Mouse (Mus musculus) kidney, postnatal 25 days (tissue): ENCODE measurements at regions not wholly inside any gene's neighbourhood (a gene's known extent, or its start where the extent isn't known, plus 50 kb on each side); places are given as distances from the start of the nearest gene placed in this dataset.

ENCODE experiments used
- DNase-seq, 2 experiments: peaks; one replicate each; pipeline ENCODE4 v3.0.0; 2021; ENCODE audit warnings: mixed read lengths in 2 of 2

GRCm38 (mm10) chr11:117036977-117037376 is 78.0 kb upstream of the Sec14l1 start:
- DNase-seq: no peak

GRCm38 (mm10) chr11:117038282-117039106 is 76.5 kb upstream of the Sec14l1 start:
- peak in 1 of 2 experiments; percentile 30 for DNase-seq

- no peak for DNase-seq
These were observed 74.1 kb upstream of the Sec14l1 start for GRCm38 (mm10) chr11:117040829-117041228.

- peak; percentile 71 to 78 for DNase-seq
These were observed 72.6 kb upstream of the Sec14l1 start for GRCm38 (mm10) chr11:117042336-117042735.

- peak; percentile 73 to 83 for DNase-seq
These were observed 71.4 kb upstream of the Sec14l1 start for GRCm38 (mm10) chr11:117043524-117043923.

- no peak for DNase-seq
These were observed 70.2 kb upstream of the Sec14l1 start for GRCm38 (mm10) chr11:117044731-117045130.

- DNase-seq: no peak
These were observed 68.3 kb upstream of the Sec14l1 start for GRCm38 (mm10) chr11:117046636-117047035.

GRCm38 (mm10) chr11:117047172-117047950 is 67.6 kb upstream of the Sec14l1 start:
- DNase-seq: peak; percentile 52 to 62

- DNase-seq: no peak
These were observed 66.1 kb upstream of the Sec14l1 start for GRCm38 (mm10) chr11:117048911-117049310.

- no peak for DNase-seq
These were observed 64.2 kb upstream of the Sec14l1 start for GRCm38 (mm10) chr11:117050788-117051187.

GRCm38 (mm10) chr11:117056958-117057357 is 58.0 kb upstream of the Sec14l1 start:
- peak; percentile 50 to 83 for DNase-seq

- peak in 1 of 2 experiments; percentile 51 for DNase-seq
These were observed 57.5 kb upstream of the Sec14l1 start for GRCm38 (mm10) chr11:117057451-117057850.

- no peak for DNase-seq
These were observed 55.8 kb upstream of the Sec14l1 start for GRCm38 (mm10) chr11:117059120-117059519.

GRCm38 (mm10) chr11:117059981-117060705 is 54.8 kb upstream of the Sec14l1 start:
- no peak for DNase-seq

- no peak for DNase-seq
These were observed 54.1 kb upstream of the Sec14l1 start for GRCm38 (mm10) chr11:117060706-117061337.

- no peak for DNase-seq
These were observed 52.0 kb upstream of the Sec14l1 start for GRCm38 (mm10) chr11:117062772-117063499.
